Mouse (Mus musculus) heart, adult 2 months (tissue): ENCODE results near the gene St3gal5.

ENCODE experiments used
- EP300 ChIP-seq: fragments of 200-500 bp; IDR thresholded peaks from 2 replicates; pipeline ENCODE4 v1.6.1; 2011; ENCODE audit warnings: low read depth, low read length, control low read depth; ENCODE audit not compliant: insufficient read depth
- POLR2A ChIP-seq: fragments of 200-500 bp; IDR thresholded peaks from 2 replicates; pipeline ENCODE4 v1.6.1; 2011; ENCODE audit warnings: mild to moderate bottlenecking, low read depth, low read length, control low read depth; ENCODE audit not compliant: insufficient read depth

GRCm38 (mm10) chr6:72096217-72096616 lies 1.2 kb upstream of the St3gal5 start:
- TF ChIP-seq POLR2A (no peak), EP300 (no peak)
